Mouse (Mus musculus): Measurements from ENCODE around the gene C1qtnf6.

Gene C1qtnf6

DNA sequence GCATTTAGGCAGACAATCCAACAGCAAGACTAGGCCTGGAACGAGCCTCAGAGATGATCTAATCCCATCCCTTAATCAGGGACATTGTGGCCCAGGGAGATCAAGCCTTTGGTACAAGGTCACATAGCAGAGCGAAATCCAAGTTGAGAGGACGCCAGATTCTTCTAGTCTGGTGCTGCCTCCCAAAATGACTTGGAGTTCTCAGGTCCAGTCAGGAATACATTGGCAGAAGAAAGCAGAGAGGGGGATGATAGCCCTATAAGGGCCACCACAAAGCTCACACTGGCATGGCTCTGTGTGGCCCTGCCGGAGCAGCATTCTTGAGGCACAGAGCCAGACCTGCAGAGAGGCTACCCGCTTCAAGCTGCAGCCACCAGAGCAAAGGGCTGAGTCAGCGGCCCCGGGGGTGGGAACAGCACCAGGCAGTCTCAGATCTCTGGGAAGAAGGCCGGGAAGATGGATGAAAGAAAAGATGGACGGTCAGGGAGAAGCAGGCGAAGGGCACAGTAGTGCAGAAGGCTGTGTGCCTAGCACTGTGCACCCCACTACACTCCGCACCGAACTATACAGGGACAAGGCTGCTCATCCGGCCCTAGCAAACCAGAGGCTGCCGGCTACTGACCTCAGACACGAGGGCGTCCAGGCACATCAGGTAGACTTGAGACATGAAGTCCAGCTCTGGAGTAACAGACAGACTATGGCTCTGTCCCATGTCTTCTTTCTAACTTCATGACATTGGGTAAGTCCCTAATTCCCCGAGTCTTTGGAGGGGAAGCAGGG, at the start of gene C1qtnf6:
Gene C1qtnf6 (minus strand): TSS at position 746 of the 780 bp plus-strand sequence.
- DNase-seq, result peak; percentile 79 to 87

DNA sequence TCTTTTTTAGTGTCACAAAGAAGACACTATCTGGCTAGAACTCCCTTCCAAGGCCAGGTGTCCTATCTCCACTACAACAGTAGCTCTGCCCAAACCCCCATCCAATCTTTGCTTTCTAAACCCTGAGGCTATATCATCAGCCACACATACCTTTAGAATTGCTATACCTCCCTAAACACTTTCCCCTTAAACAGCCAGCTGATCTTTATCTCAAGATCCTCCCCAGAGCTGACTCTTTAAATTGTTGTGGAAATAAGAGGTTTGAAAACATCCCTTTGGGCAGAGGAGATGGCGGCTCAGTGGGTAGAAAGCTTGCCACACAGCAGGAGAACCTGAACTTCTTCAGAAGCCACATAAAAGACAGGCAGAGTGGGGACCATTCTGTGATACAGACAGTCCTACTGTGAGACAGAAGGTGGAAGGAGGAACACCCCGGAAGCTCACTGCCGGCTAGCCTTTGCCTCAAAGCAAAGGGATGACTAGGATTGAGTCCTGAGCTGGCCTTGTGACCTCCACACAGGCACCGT, 45.1 kb upstream of the C1qtnf6 start:
- no peak for DNase-seq

GRCm38 (mm10) chr15:78572658-78573397, 41.6 kb upstream of the C1qtnf6 start, which contains the start of gene Rac2:
Gene Rac2 (minus strand): TSS chr15:78572783.
- DNase-seq, result no peak

GRCm38 (mm10) chr15:78572270-78572600, 41.0 kb upstream of the C1qtnf6 start:
- DNase-seq, result no peak

- DNase-seq, result no peak
These were observed 40.5 kb upstream of the C1qtnf6 start for GRCm38 (mm10) chr15:78571554-78572269.

DNA sequence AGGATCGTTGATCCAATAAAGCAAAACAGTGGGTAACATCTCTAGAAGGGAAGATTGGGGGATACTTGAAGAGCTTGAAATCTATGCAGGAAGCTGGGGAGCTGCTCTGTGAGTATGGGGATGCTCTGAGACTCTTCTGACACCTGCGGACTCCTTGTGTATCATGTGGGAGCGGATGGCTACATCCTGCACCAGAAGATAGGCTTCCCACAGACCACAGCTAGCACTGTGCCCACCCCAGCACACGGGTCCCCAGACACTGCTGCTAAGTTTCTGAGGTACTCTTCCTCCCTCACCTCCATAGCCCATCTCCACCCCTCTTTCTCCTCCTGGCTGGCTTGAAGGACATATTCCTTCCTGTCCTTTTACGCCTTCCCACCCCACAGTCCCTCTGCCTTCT, 39.0 kb upstream of the C1qtnf6 start:
- no peak for DNase-seq

GRCm38 (mm10) chr15:78567608-78568120, 36.4 kb upstream of the C1qtnf6 start:
- DNase-seq, result no peak

GRCm38 (mm10) chr15:78564764-78565435, 33.7 kb upstream of the C1qtnf6 start:
- DNase-seq, result no peak

DNA sequence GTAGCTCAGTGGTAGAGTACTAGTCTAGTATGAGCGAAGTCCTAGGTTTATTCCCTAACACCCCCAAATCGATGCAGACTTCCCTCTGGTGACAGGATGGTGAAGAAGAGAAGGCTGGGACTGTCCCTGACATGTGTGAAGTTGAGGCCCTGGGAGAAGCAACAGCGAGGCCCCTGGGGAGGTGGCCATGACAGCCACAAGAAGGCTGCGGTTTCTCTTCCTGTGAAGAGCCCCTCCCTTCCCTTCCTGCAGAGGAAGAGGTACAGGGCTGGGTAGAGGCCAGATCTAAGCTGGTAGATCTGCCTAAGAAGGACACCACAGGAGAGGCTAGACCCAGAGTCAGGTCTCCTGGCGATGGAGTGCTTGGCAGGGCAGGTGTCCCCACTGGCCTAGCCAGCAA, 32.7 kb upstream of the C1qtnf6 start:
- no peak for DNase-seq

DNA sequence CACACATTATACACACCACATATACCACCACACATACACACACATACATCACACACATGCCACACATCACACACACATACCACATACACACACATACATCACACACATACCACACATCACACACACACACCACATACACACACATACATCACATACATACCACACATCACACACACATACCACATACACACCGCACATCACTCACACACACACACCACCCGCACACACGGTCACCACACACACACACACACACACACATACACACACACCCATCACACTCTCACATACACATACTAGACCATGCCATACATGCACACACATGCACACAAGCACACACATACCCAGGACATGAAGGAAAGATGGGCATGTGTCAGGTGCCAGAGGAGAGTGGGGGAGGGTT, 32.1 kb upstream of the C1qtnf6 start:
- no peak for DNase-seq

DNA sequence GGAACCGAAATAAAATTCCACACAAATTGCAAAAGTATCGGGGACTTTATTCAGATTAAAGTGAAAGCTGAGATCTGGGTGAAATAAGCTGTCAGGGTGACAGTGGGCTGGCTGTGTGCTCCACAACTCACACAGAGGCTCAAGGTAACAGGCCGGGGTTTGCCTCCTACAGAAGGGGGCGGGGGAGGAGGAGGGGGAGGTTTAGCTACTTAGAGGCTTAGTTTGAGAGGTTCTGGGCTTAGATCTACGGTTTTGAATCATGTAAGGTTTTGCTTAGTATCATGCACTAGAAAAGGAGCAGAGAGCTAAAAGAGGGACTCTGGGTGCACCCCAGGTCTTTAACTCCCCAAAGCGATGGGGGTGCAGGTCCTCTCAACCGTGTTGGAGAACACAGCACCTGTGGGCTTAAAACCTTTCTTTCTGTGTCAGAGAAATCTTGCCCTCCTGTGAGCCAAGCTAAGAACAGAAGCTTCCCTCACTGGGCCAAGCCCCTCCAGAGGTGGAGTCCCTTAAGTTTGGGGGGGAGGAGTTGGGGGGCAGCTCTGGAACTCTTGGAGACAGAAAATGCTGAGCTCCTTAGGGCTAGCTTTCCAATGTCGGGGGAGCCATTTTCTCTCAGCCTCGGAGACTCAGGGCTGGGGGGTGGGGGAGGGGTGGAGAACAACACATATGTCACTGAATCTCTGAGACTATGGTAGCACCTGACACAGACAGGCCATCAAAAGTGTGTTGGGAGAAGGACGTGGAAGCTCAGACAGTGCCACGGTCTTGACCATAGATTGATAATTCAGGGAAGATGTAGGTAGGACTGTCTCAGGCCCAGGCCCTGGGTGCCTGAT, 28.1 kb upstream of the C1qtnf6 start:
- no peak for DNase-seq

DNA sequence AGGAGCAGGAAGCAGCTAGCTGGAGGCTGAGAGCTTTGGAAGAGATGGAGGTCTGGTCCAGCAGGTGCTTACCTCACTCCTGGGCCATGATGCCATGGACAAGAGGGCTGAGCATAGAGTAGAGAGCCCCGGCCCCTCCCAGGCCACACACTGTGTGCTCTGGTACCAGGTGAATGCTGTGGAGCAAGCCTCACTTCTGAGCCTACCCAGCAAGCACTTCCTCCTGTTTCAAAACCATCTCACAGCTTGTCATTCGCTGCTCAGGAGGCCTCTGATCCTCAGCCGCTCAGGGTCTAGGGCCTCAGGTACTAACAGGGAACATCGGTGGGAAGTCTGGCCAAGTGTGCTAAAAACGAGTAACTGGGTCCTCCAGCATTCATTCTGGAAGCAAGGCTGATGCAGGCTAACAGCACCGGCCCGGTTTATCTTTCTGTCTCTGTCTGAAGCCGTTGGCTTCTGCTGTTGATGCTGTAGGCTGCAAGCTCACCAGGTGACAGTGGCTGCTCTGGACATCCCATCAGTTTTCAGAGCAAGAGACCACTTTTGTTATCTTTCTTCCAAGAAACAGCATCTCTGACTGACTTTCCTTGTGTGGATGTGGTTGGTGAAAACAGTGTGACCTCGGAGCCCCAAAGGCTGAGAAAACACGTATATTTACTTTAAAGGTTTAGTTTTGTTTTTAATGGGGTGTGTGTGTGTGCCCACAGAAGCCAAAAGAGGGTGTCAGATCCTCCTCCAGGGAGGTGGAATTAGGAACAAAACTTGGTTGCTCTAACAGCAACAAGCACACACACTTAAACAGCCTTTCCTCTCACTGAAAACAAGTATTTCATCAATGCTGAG, 26.7 kb upstream of the C1qtnf6 start:
- no peak for DNase-seq

GRCm38 (mm10) chr15:78554545-78555313, 23.5 kb upstream of the C1qtnf6 start:
- no peak for DNase-seq

- DNase-seq, result no peak
These were observed 18.0 kb upstream of the C1qtnf6 start for GRCm38 (mm10) chr15:78549189-78549734.

DNA sequence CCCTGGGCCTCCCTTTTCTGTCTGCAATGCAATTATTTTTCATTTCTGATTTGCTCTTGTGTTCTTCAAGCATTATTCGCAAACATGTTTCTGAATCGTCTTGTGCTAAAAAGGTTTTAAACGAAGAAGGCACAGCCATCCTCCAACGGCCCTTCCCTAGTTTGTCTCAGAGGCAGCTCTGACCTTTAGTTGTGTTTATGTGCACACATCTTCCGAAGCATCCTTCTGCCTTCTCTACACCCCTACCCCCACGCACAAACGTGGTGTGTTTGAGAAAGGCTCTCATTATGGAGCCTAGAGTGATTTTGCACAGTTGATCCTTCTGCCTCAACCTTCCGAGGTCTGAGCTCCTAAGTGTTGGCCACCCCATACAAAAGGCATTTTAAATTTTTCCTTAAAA, 17.5 kb upstream of the C1qtnf6 start:
- no peak for DNase-seq

- no peak for DNase-seq
These were observed 17.1 kb upstream of the C1qtnf6 start for GRCm38 (mm10) chr15:78548336-78548665.

GRCm38 (mm10) chr15:78547415-78548335, 16.5 kb upstream of the C1qtnf6 start:
- DNase-seq, result peak; percentile 45 to 66

DNA sequence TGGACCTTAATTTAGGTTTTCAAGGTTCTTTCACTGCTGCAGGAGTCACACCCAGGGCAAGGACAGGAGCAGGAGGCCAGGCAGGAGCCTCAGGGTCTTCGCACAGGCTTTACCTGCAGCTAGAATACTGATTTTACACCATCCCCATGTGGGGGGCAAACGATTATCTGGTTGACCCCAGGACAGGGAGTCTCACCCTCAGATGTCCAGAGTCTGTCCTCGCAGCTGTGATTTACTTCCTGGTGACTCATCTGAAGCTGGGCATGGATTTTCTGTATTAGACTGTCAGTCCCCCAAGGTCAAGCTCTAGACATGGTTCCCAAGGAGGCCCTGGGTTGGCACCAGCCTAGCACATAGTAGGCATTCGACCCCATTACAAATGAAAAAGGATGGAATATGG, 14.8 kb upstream of the C1qtnf6 start:
- DNase-seq, result no peak

All from cerebellum, postnatal 25 days (tissue).